Mouse (Mus musculus) gastrocnemius, adult 8-10 months (tissue): ENCODE measurements at regions not wholly inside any gene's neighbourhood (a gene's known extent, or its start where the extent isn't known, plus 50 kb on each side); places are given as distances from the start of the nearest gene placed in this dataset.
A peak's percentile ranks its signal among the peaks of the same experiment; 100 is the strongest.

Experiments
- DNase-seq, 2 experiments: peaks; one replicate each; pipeline ENCODE4 v3.0.0; 2022; ENCODE audit warnings: low spot score in 2 of 2

DNA sequence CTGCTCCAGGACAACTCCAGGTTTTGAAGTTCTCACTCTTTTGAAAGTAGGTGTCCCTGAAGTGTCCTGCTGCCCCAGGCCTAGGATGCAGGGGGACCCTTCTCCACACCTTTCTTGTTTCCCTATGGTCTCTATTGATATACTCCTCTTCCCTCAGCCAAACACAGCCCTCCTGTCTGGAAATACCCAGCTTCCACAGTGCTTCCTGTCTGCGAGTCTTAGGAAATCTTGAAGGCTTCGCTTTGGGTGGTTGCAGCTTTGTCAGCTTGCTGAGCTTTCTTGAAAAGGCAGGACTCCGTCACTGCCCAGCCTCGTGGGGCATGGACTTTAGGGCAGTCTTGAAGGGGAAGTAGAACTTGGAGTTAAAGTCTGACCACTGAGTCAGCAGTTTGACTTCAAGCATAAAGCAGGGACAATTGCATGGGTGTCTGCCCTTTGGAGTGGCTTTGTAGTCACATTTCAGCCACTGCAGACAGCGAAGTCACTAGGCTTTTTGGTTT, 51.1 kb upstream of the Lrrc52 start:
- DNase-seq = no peak

DNA sequence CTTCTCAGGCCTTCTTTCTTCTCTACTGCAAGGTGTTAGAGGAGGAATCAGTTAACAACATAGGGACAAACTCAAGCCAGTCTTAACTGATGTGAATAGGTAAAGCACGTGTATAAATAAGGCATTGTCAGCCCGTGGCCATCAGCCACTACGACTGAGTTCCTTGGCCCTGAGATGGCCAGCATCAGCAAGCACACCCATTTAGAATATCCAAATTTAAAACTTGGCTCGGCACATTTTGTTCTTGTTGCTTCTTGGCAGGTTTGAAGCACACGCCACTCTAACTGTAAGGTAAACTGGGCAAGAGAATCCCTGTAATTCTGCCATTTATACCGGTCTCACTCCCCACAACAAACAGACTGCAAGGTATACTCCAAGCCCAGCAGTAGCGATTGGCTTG, 57.3 kb upstream of the Lrrc52 start:
- DNase-seq = peak in 1 of 2 experiments; percentile 7

DNA sequence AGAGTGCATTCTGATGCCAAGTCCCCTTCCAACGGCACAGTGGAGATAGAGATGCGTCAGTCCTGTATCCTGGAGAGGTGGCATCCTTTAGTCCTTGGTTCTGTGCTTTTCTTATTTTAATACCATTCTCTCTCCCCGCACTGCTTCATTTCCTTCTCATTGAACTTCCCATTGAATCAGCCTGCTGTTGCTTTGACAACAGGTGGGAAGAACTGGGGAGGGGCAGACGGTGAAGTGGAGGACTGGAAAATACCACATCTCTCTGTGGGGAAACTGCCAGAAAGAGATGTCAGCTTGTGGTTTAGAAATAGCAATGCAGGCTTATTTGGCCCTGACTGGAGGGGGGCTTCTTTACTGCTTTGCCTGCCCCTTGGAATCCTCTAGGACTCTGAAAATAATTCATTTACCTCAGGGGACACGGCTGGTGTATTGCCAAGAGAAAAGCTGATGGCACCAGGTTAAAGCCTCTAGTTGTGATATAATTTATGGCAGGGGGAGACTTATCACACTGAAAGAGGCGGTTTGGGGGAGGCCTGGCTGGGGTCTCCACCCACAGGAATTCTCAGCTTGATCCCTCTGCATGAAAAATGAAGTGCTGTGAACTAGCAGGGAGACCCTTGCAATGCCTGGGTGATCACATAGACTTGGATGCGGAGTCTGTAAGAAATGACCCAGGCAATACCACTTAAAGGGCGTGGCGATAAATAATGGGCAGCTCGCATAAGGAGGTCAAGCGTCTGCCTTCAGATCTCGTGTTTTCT, 65.4 kb upstream of the Rxrg start:
- no peak for DNase-seq

DNA sequence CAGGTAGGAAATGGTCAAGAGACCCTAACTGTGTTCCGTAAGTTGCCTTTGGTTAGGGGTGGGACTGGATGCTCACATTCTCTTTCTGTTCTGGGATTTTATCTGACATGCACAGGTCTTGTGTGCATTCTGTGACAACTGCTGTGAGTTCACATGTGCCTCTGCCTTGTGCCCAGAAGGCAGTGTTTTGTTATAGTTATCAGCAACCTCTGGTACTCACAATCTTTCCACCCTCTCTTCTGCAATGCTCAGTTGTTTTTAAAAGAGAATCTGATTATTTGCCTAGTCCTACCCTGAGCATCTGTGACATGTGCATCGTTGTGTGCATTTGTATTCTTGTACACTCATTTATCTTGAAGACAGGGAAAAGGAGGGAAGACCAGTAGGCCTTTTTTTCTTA, 52.2 kb upstream of the Rxrg start:
- DNase-seq = no peak

DNA sequence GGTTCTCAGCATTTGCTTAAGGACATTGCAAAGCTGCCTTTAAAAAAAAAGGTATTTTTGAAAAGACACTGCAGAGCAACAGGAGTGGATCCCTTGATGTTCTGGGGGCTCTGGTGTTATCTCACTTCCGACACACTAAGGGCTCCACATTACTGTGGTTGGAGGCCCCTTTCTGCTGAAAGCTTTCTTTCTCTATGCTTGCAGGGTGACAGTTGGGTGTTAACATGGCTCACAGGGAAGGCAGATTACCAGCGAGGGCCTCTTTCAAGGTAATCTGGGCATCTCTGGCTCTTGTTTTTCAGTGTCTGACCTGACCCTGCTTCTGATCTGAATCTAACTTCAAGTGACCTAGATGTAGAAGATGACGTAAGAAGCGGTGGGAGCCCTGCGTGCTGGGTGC, 50.9 kb upstream of the Rxrg start:
- no peak for DNase-seq
